Mouse (Mus musculus) embryonic stem cell, embryonic (primary cell): ENCODE measurements around the gene Pitpnm2.

Source experiments
- CTCF ChIA-PET, 4 experiments: fragments of 300-600 bp in 2 of 4; fragments of 350-600 bp in 2 of 4; sonication (Branson Sonifier 250); formaldehyde crosslinking; loops; one replicate each; lab custom pipeline; 2022; ENCODE audit warnings: inconsistent platforms in 2 of 4; lab: Charles Lee
- POLR2A ChIA-PET, 4 experiments: fragments of 300-600 bp in 2 of 4; fragments of 350-600 bp in 2 of 4; sonication (Branson Sonifier 250); formaldehyde crosslinking; loops; one replicate each; lab custom pipeline; 2022; ENCODE audit warnings: antibody characterized with exemption in 4 of 4, inconsistent platforms in 1 of 4; lab: Charles Lee

Gene Pitpnm2

DNA sequence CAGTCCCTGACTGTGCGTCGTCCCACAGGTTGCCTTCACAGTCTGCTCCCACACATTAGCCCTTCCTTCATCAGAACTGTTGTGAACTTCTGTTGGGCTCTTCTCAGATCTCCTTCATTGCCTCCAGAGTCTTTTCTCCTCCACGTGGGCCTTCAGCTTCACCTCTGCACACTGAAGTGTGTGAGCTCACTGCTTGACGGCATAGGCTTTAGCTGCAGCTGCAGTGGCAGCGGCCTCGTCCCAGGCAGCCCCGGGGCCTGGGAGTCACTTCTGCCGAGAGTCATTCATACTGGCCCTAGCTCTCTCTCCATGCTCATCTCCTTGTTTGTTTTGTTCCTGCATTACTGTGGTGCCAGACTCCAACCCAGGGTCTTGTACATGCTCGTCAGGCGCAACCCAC is 81.9 kb downstream of the Pitpnm2 start:
- ChIA-PET CTCF (interaction anchor here in 1 of 4 experiments (1.1 kb wide), 1 partner anchor 9 kb away, joined by 3 read pairs; no protein-coding TSS in a partner anchor), POLR2A (interaction anchor here in 2 of 4 experiments (0.7 to 2.1 kb wide), 10 partner anchors 9 to 160 kb away, joined by 3 to 8 read pairs (median 3); partner anchors contain the start of genes 2810006K23Rik (in 1 of the 2), Abcb9 (in 1 of the 2) and Mphosph9 (in 1 of the 2))

DNA sequence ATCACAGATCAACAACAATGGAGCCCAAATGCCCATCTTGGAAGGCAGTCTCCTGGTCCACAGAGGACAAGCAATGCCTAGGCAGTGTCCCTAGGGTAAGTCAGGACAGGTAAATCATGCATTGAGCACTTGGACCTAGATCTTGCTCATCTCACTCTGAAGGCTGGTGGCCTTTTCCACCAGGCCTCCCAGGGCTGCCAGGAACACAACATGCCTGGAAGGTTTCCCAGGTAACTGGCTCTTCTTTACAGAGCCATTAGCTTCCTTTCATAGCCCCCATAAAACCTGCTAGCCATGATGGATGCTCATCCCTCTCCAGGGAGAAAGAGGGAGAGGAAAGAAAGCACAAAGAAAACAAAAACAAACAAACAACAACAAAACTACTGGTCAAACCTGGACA is 82.8 kb downstream of the Pitpnm2 start:
- POLR2A ChIA-PET = interaction anchor here in 3 of 4 experiments (0.9 to 2.1 kb wide), 7 partner anchors 10 to 161 kb away, joined by 3 to 8 read pairs (median 3); partner anchors contain the start of genes 2810006K23Rik (in 2 of the 3) and Mphosph9 (in 2 of the 3)

DNA sequence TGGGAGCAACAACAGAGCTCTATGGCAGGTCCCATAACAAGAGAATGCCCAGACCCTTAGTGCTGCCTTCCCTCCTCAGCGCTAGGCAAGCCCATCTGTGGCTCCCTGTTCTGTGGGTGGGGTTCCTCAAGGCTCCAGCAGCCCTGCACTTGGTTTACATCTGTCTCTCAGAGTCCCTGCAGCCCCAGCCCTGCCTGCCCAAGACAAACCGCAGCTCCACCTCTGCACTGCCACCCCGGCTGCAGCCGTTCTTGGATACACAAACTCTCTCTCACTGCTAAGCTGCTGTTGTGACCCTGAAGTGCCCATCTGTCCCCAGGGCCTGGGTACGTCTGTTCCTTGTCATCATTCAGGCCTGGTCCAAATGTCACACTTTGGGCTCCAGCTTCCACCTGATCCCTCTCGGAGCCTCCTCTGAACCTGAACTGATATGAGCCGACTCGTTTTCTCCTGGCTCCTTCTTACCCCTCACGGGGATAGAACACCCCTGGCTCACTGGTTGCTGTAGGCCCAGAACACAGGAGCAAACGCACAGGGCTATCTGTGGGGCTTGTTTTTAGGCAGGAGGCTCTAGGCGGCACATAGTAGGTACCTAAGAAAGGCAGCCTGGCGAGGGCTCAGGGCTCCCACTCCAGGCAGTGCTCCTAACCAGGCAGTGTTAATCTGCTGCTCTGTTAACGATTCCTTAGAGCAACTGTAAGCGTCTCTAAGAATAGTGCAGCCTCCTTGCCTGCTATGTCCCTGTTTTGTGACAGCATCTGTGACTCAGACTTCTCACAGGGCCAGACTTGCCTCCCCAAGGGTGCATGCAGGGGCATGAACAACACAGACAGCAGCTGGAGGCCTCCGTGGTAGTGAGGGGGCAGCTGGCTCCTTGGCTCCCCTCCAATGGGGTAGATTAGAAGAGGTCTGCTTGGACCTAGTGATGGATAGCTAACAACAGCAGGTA is 83.7 kb downstream of the Pitpnm2 start:
- ChIA-PET CTCF (interaction anchor here in 2 of 4 experiments (0.6 to 1.5 kb wide), 3 partner anchors 10 to 297 kb away, joined by 3 to 5 read pairs (median 5); no protein-coding TSS in a partner anchor), POLR2A (interaction anchor here in 3 of 4 experiments (0.5 to 2.1 kb wide), 7 partner anchors 11 to 162 kb away, joined by 3 to 8 read pairs (median 3); partner anchors contain the start of genes 2810006K23Rik (in 2 of the 3) and Mphosph9 (in 2 of the 3))

More for the DNA sequence above, 82.8 kb downstream of the Pitpnm2 start:
- CTCF ChIA-PET = interaction anchor here in 1 of 4 experiments (0.6 to 1.1 kb wide), 2 partner anchors 10 to 160 kb away, joined by 3 read pairs; no protein-coding TSS in a partner anchor

DNA sequence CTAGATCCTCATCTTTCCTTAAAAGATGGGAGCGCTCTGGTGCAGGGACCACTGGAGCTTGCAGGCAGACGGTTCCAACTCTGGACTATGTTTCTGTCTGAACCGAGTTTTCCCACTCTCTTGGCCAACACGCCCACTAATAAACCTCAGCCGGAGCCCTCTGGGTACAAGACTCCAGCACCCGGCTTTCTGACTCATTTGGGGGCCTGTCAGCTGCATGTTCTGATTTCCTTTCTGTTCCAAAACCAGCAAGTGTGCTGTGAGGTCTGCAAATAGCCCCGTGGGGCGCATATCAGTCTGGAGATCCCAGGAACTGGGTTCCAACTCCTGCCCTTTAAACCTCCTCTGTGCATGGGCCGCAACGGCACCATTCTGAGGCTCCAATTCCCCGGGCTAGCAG is 86.1 kb downstream of the Pitpnm2 start:
- POLR2A ChIA-PET = no interaction called here
- CTCF ChIA-PET = interaction anchor here in 3 of 4 experiments (0.5 to 2.1 kb wide), 8 partner anchors 13 to 389 kb away, joined by 3 to 12 read pairs (median 6); partner anchors contain the start of gene Abcb9 (in 1 of the 3)

DNA sequence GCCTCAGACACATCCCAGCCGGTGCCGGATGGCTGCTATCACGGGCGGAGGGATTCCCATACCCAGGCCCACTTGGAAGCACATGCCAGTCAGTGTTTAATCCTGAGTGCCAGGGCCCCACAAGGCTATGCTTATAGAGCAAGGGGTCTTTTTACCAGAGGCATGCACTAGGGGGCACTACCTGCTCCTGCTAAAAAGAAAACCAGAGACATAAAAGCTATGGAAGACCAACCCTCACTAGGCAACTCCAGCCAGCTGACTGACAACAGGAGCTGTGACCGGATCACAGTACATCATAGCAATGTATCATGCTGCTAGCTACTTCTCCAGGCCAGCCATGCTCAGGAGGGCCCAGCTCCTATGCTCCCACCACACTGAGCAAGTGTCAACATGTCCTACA is 87.0 kb downstream of the Pitpnm2 start:
- CTCF ChIA-PET = interaction anchor here (0.5 to 2.1 kb wide), 53 partner anchors 8 to 1669 kb away, joined by 3 to 16 read pairs (median 4); partner anchors contain the start of genes Abcb9 (in 1 of the 4) and Rilpl2 (in 1 of the 4)
- POLR2A ChIA-PET = interaction anchor here in 3 of 4 experiments (0.6 to 1.3 kb wide), 7 partner anchors 14 to 503 kb away, joined by 3 to 6 read pairs (median 3); partner anchors contain the start of genes 2810006K23Rik (in 1 of the 3) and Mphosph9 (in 1 of the 3)

DNA sequence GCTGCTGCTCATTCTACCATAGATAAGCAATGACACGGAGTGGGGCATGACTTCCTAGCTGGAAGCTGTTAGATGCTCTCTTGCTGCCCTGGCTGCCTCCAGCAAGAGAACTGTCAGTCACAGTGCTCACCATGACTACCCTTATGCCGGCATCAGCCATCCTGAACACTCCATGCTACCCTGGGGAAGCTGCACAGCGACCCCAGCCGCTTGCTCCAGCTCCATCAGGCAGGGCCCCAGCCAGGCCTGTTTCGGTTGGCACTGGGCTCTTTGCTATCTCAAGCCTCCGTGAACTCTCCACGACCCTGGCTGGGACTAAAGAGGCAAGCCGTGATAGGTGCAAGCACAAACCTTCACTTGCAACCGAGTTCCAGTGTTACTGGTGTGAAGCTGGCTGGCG is 87.7 kb downstream of the Pitpnm2 start:
- ChIA-PET CTCF (interaction anchor here in 2 of 4 experiments (1.2 to 2.1 kb wide), 11 partner anchors 12 to 138 kb away, joined by 3 to 16 read pairs (median 6); no protein-coding TSS in a partner anchor), POLR2A (interaction anchor here in 2 of 4 experiments (0.6 to 1.3 kb wide), 4 partner anchors 15 to 502 kb away, joined by 3 read pairs; partner anchors contain the start of genes 2810006K23Rik (in 1 of the 2) and Mphosph9 (in 1 of the 2))

DNA sequence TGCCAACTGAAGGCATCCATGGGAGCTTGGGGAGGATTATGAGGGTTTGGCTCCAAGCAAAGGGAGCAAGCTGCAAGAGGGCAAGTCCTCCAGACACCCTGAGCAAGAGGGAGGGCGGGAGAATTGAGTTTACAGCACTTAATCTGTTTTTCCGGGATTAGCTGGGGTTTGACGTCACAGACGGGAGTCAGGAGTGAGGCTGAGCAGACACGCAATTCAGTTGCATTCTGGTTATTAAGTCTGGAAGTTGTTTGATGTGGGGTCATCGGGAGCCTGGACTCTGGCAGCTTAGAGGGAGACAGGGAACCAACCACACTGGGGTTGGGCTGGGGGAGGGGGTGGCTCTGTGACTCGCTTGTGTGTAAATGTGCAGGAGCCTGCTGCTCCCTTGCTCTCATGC is 90.1 kb downstream of the Pitpnm2 start:
- POLR2A ChIA-PET = interaction anchor here in 2 of 4 experiments (0.6 to 1.4 kb wide), 2 partner anchors 10 to 588 kb away, joined by 3 to 4 read pairs; no protein-coding TSS in a partner anchor
- CTCF ChIA-PET = interaction anchor here in 2 of 4 experiments (0.6 to 1.0 kb wide), 3 partner anchors 8 to 162 kb away, joined by 3 read pairs; no protein-coding TSS in a partner anchor

DNA sequence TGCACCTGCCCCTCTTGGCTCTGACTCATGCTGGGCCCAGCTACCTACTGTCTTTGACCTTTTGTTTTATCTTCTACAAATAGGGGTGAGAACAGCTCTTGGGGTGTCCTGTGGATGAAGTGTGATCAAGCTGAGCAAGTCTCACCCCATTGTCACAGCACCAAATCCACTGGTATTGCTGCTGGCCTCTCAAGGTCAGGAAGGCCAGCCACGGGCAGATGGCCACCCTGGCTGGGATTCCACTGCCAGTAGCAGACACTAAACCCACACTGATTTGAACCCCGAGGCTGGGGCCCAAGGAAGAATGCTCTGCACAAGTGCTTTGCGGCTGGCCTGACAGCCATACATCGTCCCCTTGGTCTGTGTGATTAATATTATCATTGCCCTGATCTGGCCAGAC is 91.3 kb downstream of the Pitpnm2 start:
- CTCF ChIA-PET = interaction anchor here in 1 of 4 experiments (0.7 kb wide), 1 partner anchor 339 kb away, joined by 4 read pairs; no protein-coding TSS in a partner anchor
- POLR2A ChIA-PET = interaction anchor here in 1 of 4 experiments (1.0 kb wide), 1 partner anchor 151 kb away, joined by 3 read pairs; no protein-coding TSS in a partner anchor

DNA sequence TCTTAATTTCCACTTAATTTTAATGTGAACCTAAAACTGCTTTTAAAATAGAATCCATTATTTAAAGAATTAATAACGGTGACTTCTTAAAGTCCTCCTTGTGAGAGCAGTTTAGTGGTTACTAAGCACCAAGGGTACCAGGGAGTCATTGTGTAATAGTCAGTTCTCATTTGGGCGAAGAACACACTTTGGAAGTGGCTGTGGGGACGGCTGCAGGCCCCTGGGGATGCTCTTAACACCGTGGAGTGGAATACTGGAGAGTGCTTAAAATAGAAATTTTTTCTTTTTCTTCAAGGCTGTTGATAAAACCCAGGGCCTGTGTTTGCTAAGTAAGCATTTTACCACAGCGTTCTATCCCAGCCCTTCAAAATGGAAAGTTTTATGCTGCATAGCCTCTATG is 93.6 kb downstream of the Pitpnm2 start:
- CTCF ChIA-PET = no interaction called here
- POLR2A ChIA-PET = no interaction called here

DNA sequence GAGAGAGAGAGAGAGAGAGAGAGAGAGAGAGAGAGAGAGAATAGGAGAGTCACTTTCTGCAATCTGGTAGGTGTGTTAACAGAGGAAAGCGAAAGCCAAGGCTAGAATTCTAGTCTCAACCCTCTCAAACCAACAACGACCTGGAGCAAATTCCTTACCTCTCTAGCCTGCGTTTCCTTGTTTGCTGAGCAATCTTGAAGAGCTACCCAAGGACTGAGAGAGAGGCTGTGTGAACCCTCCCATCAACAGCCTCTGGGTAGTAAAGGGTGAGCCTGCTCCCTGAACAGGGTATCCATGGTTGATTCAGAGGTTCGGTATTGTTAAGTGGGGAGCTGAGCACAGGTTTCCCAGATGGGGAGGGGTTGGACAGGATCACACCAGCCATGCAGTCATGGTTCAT is 96.8 kb downstream of the Pitpnm2 start:
- ChIA-PET CTCF (interaction anchor here in 3 of 4 experiments (0.6 to 2.1 kb wide), 4 partner anchors 10 to 80 kb away, joined by 3 to 6 read pairs (median 4); no protein-coding TSS in a partner anchor), POLR2A (interaction anchor here in 2 of 4 experiments (0.6 to 1.8 kb wide), 5 partner anchors 10 to 171 kb away, joined by 3 to 4 read pairs (median 3); no protein-coding TSS in a partner anchor)

DNA sequence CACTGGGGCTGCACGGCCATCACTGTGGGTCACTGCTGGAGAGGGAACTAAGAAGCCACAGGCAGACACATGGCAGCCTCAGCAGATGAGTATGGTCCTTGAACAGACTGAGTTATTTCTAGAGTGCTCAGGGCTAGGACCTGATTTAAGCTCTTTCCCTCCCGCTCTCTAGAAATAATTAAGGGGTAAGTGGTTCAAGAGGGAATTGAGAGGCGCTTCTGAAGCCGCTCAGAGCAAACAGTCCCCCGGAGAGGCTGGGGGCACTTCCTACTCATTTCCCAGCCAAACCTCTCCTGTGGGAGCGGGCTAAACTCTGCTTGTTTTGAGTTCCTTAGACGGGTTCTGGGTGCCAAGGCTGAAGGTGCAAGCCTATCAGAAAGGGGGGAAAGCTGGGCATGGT is 98.7 kb downstream of the Pitpnm2 start:
- CTCF ChIA-PET = interaction anchor here in 2 of 4 experiments (0.7 to 0.9 kb wide), 2 partner anchors 9 to 23 kb away, joined by 3 read pairs; no protein-coding TSS in a partner anchor
- POLR2A ChIA-PET = no interaction called here

DNA sequence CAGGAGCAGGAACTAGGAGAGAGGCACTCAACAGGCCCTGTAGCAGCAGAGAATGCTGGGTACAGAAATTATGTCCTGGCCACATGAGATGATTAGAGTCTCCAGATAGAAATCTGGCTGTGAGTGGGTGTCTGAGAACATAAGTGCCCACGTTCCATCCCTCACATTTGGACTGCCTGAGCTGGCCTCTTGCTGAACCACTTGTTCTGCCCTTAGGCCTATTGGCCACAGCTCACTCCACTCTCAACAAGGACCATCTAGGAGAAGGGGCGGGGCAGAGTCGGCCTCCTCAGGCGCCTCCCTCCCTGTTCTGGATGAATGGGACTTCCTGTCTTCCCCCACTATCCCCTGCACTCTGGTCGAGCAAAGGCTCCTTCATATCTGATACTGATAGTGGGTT is 100.5 kb downstream of the Pitpnm2 start:
- CTCF ChIA-PET = interaction anchor here in 2 of 4 experiments (0.6 to 1.4 kb wide), 2 partner anchors 13 to 1217 kb away, joined by 3 to 6 read pairs; no protein-coding TSS in a partner anchor
- POLR2A ChIA-PET = interaction anchor here in 2 of 4 experiments (1.2 to 1.5 kb wide), 3 partner anchors 11 to 104 kb away, joined by 3 to 4 read pairs (median 3); no protein-coding TSS in a partner anchor

DNA sequence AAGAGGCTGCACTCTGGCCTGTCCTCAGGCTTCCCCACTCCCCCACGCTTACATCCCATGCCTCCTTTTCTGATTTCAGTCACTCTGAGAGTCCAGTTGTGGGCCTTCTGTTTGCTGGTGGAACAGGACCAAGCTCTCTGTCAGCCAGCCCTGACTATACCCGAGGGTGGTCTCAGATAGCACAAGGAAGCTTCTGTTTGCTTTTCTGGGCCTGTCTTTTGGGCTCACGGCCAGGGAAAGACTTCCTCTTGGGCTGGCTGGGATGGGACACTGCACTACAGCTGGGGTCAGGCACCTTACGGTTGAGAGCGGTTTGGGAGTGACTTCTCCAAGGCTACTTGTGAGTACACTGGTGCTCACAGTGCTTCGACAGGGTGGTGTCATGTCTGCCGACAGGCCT is 111.5 kb downstream of the Pitpnm2 start:
- CTCF ChIA-PET = interaction anchor here in 1 of 4 experiments (0.6 kb wide), 1 partner anchor 288 kb away, joined by 3 read pairs; the partner anchor contains the start of gene Sbno1
- POLR2A ChIA-PET = no interaction called here

DNA sequence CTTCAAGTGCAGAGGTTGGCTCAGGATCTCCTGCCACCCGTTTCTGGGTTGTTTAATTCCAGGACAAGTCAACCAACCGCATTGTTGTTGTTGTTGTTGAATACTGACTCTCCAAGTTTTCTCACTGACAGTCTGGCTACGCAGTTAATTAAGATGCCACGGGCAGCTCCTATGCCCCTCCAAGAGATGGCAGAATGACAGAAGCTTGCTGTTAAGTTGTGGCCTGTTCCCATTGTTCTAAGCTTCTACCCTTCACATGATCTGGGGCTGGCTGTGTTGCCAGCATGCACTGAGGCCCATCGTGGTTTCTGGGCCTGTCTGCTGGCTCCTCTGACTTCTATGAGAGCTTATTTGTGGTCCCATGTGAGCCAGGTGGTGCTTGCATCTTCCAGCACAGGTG is 115.3 kb downstream of the Pitpnm2 start:
- ChIA-PET CTCF (interaction anchor here in 2 of 4 experiments (0.5 to 1.2 kb wide), 2 partner anchors 165 to 795 kb away, joined by 3 read pairs; no protein-coding TSS in a partner anchor), POLR2A (no interaction called here)

DNA sequence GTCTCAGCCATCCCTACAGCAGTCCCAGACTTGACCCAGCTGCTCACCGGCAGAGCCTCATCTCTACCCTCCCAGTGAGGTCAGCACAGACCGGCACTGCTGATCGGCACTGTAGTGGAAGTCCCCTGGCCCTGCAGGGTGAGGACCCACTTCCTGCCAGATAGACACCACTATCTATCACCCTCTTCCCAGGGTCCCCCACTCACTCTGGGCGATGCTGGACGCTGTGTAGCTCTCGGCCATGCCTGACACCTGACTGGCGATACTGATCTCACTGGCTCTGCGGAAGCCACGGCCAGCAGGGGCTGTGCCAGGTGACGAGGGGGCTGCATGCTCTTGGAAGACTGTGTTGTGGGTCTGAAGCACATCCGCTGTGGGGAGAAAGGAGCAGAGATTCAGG is 124.5 kb downstream of the Pitpnm2 start:
- ChIA-PET CTCF (interaction anchor here in 1 of 4 experiments (0.6 kb wide), 1 partner anchor 170 kb away, joined by 4 read pairs; no protein-coding TSS in a partner anchor), POLR2A (interaction anchor here in 1 of 4 experiments (0.6 to 1.1 kb wide), 2 partner anchors 12 to 51 kb away, joined by 3 read pairs; partner anchors contain the start of gene Ogfod2)

DNA sequence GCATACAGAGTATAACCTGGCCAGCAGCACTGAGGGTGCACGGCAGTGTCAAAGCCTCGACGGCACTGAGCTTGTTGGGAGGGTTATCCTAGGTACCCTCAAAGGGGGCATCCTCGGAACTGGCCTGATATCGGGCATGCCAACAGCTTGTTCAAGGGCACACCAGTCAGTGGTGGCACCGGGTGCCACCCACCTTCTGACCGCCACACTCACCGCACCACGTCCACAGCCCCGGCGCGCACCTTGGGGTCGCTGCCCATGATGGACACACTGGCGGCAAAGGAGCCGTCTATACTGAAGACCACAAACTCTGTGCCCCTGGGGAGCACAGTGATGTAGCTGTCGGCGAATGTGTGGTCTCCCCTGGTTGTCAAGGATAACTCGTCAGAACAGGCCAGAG is 127.2 kb downstream of the Pitpnm2 start:
- ChIA-PET POLR2A (interaction anchor here in 2 of 4 experiments (0.6 to 1.1 kb wide), 5 partner anchors 9 to 1536 kb away, joined by 3 to 4 read pairs (median 3); partner anchors contain the start of gene Abcb9 (in 1 of the 2)), CTCF (interaction anchor here in 1 of 4 experiments (0.7 to 1.0 kb wide), 3 partner anchors 34 to 178 kb away, joined by 3 to 5 read pairs (median 3); no protein-coding TSS in a partner anchor)

DNA sequence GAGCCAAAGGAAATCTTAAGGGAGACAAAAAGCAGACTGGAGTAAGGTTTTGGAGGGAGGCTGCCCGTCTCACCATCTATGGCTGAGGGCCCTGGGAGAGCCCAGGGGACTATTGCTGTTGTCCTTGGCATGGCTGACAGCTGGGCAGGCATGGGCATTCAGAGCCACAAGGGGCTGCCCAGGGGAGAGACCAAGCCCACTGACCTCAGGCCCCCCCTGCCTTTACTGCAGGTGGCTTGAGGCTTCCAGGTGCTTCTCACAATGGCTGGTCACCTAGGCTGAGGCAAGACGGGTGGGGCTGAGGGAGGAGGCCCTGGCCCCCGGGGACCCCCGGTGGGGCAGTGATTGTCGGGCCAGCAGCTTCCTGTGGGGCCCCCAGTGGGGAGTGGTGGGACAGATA is 130.4 kb downstream of the Pitpnm2 start:
- POLR2A ChIA-PET = interaction anchor here in 2 of 4 experiments (0.7 to 1.6 kb wide), 2 partner anchors 23 to 43 kb away, joined by 3 read pairs; partner anchors contain the start of gene Abcb9 (in 1 of the 2)
- CTCF ChIA-PET = interaction anchor here in 1 of 4 experiments (0.7 kb wide), 1 partner anchor 996 kb away, joined by 3 read pairs; no protein-coding TSS in a partner anchor
